Mouse (Mus musculus): ENCODE measurements around the gene Gspt2. TPM values are rescaled to one million over a fixed set of nuclear protein-coding genes. Genes with fewer than 3 reads are reported as not detected.
"Not testable (repeated sequence)": the region's sequence is repeated elsewhere in the genome, so short reads cannot be mapped to it uniquely, and the experiment has no call there.

Gspt2 gene
- 2.9 and 3.5 TPM in 2 replicates for polyA plus RNA-seq (2012; ENCODE audit: insufficient read depth, insufficient read length, missing spikeins)

GRCm38 (mm10) chrX:94635961-94636563 lies at the start of gene Gspt2:
Gene Gspt2, plus strand, starts transcription at chrX:94636069.
- Histone ChIP-seq H3K4me1 (ENCODE audit: control insufficient read depth, insufficient read depth, insufficient read length, low read length) (peaks cover 3% of the 10 kb centered on the region; the same call in 1 of the 2 replicates), H3K27ac (replicated peaks; ENCODE audit: low read depth, low read length) (no peak within 1 kb of the TSS)

DNA sequence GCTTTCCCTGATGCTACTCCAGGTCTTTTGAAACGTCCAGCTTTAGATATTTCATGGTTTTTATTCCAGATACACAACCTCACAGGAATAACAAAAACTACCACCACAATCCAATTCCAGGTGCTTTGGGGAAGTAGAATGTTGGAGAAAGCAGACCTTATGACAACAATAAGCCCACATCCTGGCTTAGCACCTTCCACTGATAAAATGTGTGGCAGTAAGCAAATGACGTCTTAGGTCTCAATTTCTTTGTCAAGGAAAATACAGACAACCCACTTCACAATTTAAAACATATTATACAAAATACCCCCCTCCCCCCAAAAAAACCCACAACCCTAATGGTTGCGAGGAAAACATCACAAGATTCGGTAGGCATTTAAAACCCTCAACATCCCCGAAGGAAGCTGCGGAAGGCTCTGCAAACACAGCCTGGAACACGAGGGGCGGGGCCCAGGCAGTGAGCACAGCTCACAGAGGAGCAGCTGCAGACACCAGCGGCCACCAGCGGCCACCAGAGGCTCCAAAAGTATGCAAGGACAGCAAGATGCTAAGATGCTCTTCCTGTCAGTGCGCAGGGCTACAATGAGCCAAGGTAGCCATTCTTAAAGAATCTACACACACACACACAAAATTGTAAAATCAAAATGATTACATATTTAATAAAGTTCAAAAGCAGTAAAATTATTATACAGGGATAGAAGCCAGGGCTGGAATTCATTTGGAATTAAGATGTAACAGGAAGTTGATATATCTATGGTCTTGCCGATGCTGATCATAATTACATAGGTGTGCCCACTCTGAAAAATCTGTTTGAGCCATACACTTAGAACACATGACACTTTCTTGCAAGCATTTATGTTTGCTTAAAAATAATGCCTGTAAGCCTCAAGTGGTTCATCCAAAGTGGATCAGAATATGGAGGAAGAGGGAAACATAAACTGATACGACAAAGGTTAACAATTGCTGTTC lies 10.8 kb upstream of the Gspt2 start:
- H3K4me1 ChIP-seq (ENCODE audit: control insufficient read depth, insufficient read depth, insufficient read length, low read length) = no peaks in the 10 kb centered on the region
- H3K27ac ChIP-seq (replicated peaks; ENCODE audit: low read depth, low read length) = no peak overlapping the region
- H3K4me3 ChIP-seq (ENCODE audit: insufficient read depth, low read depth, low read length) = no peak overlapping the region

More at GRCm38 (mm10) chrX:94635961-94636563, at the start of gene Gspt2:
- H3K4me3 ChIP-seq (ENCODE audit: insufficient read depth, low read depth, low read length) = peak within 1 kb of the TSS; percentile 86

DNA sequence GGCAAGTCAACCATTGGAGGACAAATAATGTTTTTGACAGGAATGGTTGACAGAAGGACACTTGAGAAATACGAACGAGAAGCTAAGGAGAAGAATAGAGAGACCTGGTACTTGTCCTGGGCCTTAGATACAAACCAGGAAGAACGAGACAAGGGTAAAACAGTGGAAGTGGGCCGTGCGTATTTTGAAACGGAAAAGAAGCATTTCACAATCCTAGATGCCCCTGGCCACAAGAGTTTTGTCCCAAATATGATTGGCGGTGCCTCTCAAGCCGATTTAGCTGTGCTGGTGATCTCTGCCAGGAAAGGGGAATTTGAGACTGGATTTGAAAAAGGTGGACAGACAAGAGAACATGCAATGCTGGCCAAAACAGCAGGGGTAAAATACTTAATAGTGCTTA lies 1.0 kb downstream of the Gspt2 start:
- Histone ChIP-seq H3K27ac (replicated peaks; ENCODE audit: low read depth, low read length) (no peak overlapping the region), H3K4me3 (ENCODE audit: insufficient read depth, low read depth, low read length) (peak overlapping the region; percentile 86), H3K4me1 (ENCODE audit: control insufficient read depth, insufficient read depth, insufficient read length, low read length) (peaks cover 3% of the 10 kb centered on the region; the same call in 1 of the 2 replicates)

DNA sequence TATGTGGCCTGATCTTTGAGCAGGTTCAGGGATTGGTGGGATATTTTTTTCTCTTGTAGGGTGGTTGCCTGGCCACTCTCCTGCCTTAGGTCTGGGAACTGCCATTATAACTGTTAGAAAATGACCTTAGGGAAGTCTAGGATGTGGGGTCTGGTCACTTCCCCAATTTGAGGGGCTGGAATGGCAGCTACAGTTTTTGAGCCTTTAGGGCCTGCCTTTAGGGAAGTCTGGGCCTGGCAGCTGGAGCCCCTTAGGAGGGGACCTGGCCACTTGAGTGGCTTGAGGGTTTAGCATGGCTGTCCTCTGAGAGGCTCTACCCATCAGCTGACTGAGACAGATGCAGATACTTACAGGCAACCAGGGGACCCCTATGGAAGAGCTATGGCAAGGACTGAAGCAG lies 12.7 kb downstream of the Gspt2 start:
- no peak overlapping the region for H3K27ac ChIP-seq (replicated peaks; ENCODE audit: low read depth, low read length)

GRCm38 (mm10) chrX:94657734-94658133 lies 21.9 kb downstream of the Gspt2 start:
- Histone ChIP-seq H3K27ac (replicated peaks; ENCODE audit: low read depth, low read length) (no peak overlapping the region), H3K4me1 (ENCODE audit: control insufficient read depth, insufficient read depth, insufficient read length, low read length) (no peaks in the 10 kb centered on the region), H3K4me3 (ENCODE audit: insufficient read depth, low read depth, low read length) (no peak overlapping the region)

More for the DNA sequence above, 12.7 kb downstream of the Gspt2 start:
- H3K4me1 ChIP-seq (ENCODE audit: control insufficient read depth, insufficient read depth, insufficient read length, low read length) = no peaks in the 10 kb centered on the region
- H3K4me3 ChIP-seq (ENCODE audit: insufficient read depth, low read depth, low read length) = no peak overlapping the region

DNA sequence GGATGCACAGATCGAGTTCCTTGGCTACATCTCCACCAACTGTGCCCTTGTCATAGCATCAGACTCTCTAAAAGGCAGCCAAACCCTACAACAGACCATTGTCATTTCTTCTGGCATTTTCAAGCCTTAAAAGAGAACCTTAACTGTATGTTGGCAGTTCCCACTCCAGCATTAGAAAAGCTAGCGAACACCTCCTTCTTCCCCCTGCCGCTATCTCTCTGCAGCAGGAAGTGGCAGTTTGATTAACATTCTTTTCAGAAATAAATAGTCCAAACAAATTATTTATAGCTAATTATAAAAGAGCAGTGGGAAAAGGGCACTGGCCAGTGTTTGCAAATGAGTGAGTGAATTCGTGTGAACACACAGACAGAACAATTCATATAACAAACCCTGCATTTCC lies 34.9 kb downstream of the Gspt2 start:
- Histone ChIP-seq H3K27ac (replicated peaks; ENCODE audit: low read depth, low read length) (no peak overlapping the region), H3K4me1 (ENCODE audit: control insufficient read depth, insufficient read depth, insufficient read length, low read length) (no peaks in the 10 kb centered on the region), H3K4me3 (ENCODE audit: insufficient read depth, low read depth, low read length) (no peak overlapping the region)

DNA sequence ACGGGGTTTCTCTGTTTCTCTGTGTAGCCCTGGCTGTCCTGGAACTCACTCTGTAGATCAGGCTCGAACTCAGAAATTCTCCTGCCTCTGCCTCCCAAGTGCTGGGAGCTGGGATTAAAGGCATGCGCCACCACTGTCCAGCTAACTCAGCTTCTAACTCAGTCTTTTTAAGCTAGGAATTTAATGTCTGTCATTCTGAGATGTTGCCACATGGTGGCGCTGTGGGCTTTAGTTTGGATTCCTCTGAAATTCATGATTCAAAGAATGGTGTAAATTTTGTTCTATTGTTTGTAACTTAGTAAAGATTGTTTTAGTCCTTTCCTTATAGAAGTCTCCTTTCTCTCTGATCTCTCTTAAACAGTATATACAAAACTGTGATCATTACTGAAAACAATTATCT lies 39.1 kb downstream of the Gspt2 start:
- H3K4me3 ChIP-seq (ENCODE audit: insufficient read depth, low read depth, low read length) = no peak overlapping the region
- H3K4me1 ChIP-seq (ENCODE audit: control insufficient read depth, insufficient read depth, insufficient read length, low read length) = no peaks in the 10 kb centered on the region
- no peak overlapping the region for H3K27ac ChIP-seq (replicated peaks; ENCODE audit: low read depth, low read length)

DNA sequence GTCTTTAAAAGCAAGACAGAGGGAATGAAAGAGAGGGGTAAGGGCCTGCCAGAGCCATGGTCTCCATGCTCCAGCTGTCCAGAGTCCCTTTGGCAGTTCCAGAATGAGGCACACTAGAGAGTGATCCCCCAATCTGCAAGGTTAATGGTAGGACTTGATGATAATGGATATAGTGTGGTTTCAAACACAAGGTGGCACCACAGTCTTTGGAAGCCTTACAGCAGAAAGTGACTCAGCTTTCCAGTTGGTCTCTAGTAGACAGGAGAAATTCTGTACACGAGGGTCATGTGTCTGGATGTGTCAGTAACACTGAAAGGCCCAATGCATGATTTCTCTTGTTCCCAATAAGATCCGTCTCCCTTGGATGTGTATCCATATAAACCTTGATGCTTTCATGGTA lies 45.7 kb downstream of the Gspt2 start:
- H3K4me3 ChIP-seq (ENCODE audit: insufficient read depth, low read depth, low read length); H3K27ac ChIP-seq (replicated peaks; ENCODE audit: low read depth, low read length); H3K4me1 ChIP-seq (ENCODE audit: control insufficient read depth, insufficient read depth, insufficient read length, low read length): not testable (repeated sequence)

GRCm38 (mm10) chrX:94689593-94689992 lies 53.7 kb downstream of the Gspt2 start:
- not testable (repeated sequence) for H3K27ac ChIP-seq (replicated peaks; ENCODE audit: low read depth, low read length); H3K4me3 ChIP-seq (ENCODE audit: insufficient read depth, low read depth, low read length); H3K4me1 ChIP-seq (ENCODE audit: control insufficient read depth, insufficient read depth, insufficient read length, low read length)

Other genes starting within 250 kb of the Gspt2 start
- 75.6 and 84.7 TPM in 2 replicates for gene Maged1, start 93.9 kb upstream of the Gspt2 start, polyA plus RNA-seq (2012; ENCODE audit: insufficient read depth, insufficient read length, missing spikeins)
- gene Zxdb, start 88.5 kb downstream of the Gspt2 start, polyA plus RNA-seq (2012; ENCODE audit: insufficient read depth, insufficient read length, missing spikeins) = 1.3 and 2.0 TPM in 2 replicates

Data from brown adipose tissue, adult 24 weeks (tissue).